Mouse (Mus musculus) adrenal gland, adult 2 months (tissue): ENCODE results near the gene Fnbp1. TPM values are rescaled to one million over a fixed set of nuclear protein-coding genes. Genes with fewer than 3 reads are reported as not detected.

Experiments
- DNase-seq: peaks from one replicate; pipeline ENCODE4 v3.0.0; 2021
- polyA plus RNA-seq: library from polyadenylated mRNA; depleted of rRNA; stranded (reverse); fragments of >200 nt; gene quantifications from 2 replicates; pipeline ENCODE4 v1.2.3, GENCODE M21; 2012
- total RNA-seq, 2 experiments: library from RNA; stranded (reverse); gene quantifications; 2 replicates each; pipeline ENCODE4 v1.2.3; 2021

Fnbp1 gene
- total and polyA plus RNA-seq, 3 experiments = 34.3 to 73.4 (median 59.7) TPM

DNA sequence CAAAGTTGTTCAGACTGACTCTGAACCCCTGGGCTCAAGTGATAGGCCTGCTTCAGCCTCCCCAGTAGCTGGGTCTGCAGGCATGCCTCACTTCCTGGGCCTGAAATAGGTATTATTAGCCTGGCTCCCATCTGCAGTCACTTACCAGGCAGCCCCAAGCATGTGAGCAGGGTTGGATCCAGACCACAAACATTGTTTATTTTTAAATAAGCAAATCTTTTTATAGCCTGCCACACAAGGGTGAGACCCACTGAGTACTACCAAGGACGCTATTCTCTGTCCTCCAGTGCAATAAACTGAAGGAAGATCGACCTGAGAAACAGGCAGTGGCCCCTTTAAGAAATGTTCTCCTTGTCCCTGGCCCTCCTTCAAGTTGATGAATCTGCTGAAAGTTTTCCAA is 17.1 kb downstream of the Fnbp1 start:
- DNase-seq = no peak

GRCm38 (mm10) chr2:31123493-31123892 is 18.3 kb downstream of the Fnbp1 start:
- DNase-seq = no peak

DNA sequence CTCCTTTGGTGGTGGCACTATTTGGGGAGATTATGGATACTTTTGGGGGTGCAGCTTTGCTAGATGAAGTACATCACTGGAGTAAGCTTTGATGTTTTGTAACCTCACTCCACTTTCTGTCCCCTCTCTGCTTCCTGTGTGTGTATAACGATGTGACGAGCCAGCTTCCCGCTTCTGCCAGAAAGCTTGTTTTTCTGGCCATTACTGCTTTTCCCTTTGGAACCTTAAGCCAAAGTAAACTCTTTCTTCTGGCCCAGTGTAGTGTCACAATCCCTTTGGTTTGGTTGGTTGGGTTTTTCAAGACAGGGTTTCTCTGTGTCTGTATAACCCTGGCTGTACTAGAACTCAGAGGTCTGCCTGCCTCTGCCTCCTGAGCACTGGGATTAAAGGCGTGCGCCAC is 19.0 kb downstream of the Fnbp1 start:
- DNase-seq = no peak

DNA sequence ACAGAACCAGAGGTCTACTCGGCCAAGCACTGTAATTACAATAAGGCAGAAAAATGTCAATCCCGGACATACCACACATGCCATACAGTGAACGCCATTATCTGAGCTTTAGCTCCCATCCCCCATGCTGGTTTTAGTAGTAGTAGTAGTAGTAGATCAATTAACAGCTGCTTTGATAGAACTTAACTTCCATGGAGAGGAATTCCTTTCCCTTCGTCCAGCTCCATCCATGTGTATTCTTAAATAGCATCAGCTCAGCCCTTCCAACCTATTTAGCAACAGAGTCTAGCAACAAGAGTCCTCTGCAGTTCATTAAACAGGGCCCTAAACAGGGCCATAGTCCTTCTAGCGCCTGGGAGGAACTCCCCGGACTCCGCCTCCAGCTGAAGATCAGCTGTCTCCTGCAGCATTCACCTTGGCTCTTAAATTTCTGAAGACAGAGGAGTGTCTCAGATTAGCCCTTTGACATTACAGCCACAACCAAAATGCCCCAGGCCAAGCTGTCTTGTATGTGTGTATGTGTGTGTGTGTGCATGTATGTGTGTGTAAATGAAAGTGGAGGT is 20.6 kb downstream of the Fnbp1 start:
- DNase-seq = no peak

GRCm38 (mm10) chr2:31119795-31120194 is 22.0 kb downstream of the Fnbp1 start:
- no peak for DNase-seq

- DNase-seq = no peak
These were observed 23.0 kb downstream of the Fnbp1 start for GRCm38 (mm10) chr2:31118639-31119380.

GRCm38 (mm10) chr2:31118211-31118610 is 23.6 kb downstream of the Fnbp1 start:
- no peak for DNase-seq

GRCm38 (mm10) chr2:31115943-31116731 is 25.7 kb downstream of the Fnbp1 start:
- no peak for DNase-seq

DNA sequence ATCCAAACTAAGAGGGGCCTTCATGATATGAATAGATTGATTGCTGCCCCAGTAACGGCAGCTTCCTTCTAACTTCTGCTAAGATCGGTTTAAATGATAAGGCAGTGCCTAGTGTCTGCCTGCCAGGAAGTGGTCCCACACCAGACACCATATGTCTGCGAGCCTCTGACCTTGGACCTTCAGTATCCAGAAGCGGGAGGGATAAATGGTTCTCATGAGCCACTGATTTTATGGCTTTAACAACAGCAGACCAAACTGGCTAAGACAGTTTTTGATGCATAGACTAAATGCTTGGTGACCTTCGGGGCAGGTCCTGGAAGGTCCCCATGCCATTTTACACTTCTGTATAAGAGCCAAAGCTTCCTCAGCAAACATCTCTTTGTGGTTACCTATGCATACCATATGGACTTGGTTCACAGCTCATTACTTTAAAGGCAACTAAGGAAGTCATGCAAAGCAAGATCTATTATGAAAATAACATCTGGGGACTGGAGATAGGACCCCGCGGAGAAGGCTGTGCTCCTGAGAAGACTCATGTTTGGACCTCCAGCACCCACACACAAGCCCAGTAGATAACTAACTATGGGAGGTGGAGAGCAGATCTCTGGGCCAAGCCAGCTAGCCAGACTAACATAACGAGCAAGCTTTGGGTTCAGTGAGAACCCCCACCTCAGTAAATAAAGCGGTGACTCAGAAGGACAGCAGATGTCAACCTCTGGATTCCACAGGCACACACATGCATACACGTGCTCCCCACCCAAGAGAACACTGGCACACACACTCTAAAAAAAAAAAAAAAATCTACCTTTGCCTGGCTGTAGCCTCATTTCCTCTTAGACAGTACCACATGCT is 26.5 kb downstream of the Fnbp1 start:
- no peak for DNase-seq

- no peak for DNase-seq
These were observed 27.6 kb downstream of the Fnbp1 start for GRCm38 (mm10) chr2:31114205-31114604.

- no peak for DNase-seq
These were observed 30.1 kb downstream of the Fnbp1 start for GRCm38 (mm10) chr2:31111685-31112084.

DNA sequence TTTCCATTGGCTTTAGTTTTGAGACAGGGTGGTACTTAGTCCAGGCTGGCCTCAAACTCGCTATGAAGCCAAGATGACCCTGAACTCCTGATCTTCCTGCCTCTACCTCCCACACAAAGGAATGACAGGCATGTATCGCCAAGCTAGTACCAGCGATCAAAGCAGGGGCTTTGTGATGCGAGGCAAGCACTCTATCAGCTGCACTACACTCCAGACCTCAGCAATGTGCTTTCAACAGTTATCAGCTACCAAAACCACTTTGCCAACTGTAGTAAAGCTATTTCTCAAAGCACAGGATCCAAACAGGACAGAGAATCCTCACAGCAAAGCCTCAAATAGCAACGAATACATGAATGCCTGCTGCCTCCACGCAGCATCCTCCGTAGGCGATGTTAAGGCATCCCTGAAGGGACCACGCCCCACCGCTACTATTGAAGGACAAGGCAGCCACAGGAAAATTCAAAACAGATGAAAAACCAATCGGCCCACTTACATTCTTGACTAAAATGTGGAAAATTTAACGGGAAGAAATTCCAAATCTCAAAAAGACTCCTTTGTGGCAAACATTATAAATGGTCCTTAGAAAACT is 31.8 kb downstream of the Fnbp1 start:
- no peak for DNase-seq

- DNase-seq = no peak
These were observed 33.6 kb downstream of the Fnbp1 start for GRCm38 (mm10) chr2:31108186-31108585.

DNA sequence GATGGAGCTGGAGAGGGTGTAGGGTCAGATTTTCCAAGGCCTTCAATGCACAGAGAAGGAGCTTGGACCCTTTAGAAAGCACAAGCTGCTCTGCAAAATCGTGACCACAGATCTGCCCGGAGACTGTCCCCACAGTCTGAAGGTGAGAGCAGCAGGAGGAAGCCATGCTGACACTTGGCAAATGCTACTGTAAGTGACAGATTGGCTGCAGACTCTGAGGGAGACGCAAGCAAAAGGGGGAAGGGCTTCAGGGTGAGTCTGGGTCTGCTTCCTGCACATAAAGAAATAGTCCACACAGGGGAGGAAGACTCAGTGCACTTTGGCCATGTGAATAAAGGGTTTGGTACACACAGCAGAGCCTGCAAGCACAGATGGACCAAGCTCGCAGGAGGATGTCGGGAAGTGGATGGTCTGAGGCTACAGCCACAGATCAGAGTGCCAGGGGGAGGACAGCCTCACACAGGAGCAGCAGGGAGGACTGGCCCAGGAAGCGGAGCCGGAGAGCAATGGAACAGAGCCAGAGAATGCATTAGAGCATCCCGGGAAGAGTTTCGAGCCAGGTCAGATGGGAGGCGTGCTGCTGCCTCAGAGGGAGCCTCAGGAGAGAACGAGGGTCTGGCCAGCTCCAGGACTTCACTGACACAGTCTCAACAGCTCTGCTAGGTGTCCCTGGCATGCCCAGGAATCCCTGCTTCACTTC is 35.0 kb downstream of the Fnbp1 start:
- DNase-seq = peak; percentile 38

GRCm38 (mm10) chr2:31106004-31106403 is 35.8 kb downstream of the Fnbp1 start:
- DNase-seq = no peak

- no peak for DNase-seq
These were observed 36.5 kb downstream of the Fnbp1 start for GRCm38 (mm10) chr2:31105279-31105678.

DNA sequence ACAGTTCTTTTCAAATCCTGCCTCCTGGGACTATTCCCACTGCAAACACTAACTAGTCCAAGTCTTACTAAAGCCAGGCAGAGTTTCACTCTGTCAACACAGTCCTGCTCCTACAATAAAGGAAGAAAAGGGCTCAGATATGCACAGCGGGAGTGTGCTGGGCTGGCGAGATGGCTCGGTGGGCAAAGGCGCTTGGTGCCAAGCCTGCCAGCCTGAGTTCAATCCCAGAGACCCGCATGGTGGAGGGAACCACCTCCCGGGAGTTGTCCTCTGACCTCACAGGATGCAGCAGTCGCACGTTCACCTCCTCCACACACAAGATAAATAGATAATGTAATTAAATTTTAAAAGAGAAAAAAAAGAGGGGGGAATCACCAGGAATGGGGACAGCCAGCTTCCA is 38.5 kb downstream of the Fnbp1 start:
- no peak for DNase-seq

- DNase-seq = no peak
These were observed 40.5 kb downstream of the Fnbp1 start for GRCm38 (mm10) chr2:31101285-31101684.

- peak; percentile 24 for DNase-seq
These were observed 42.7 kb downstream of the Fnbp1 start for GRCm38 (mm10) chr2:31099079-31099478.

DNA sequence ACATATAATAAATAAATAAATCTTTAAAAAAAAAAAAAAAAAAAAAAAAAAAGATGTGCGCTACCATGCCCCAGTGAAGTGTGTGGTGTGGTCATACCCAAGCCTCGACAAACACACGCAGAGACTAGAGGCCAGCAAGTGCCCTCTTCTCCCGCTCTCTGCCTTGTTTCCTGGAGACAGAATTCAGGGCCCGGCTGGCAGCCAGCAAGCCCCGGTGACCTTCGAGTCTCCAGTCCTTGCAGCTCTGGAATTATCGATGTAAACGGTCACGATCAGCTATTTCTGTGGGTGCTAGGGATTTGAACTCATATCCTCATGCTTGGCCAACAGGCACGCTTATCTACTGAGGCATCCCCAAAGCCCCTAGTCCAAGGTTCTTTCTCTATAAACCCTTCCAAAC is 43.2 kb downstream of the Fnbp1 start:
- DNase-seq = peak; percentile 64

- DNase-seq = no peak
These were observed 44.5 kb downstream of the Fnbp1 start for GRCm38 (mm10) chr2:31097276-31097675.
